Mouse (Mus musculus) lung, adult 2 months (tissue): ENCODE results near the gene Gm8909.

Experiments used
- CTCF ChIP-seq: fragments of 200-500 bp; IDR thresholded peaks from 2 replicates; pipeline ENCODE4 v1.5.1; 2011; ENCODE audit warnings: mild to moderate bottlenecking, low read length, control low read depth; ENCODE audit not compliant: insufficient read depth
- POLR2A ChIP-seq: fragments of 200-500 bp; IDR thresholded peaks from 2 replicates; pipeline ENCODE4 v1.6.1; 2011; ENCODE audit warnings: low read depth, mild to moderate bottlenecking, control low read depth, low read length, borderline replicate concordance; ENCODE audit errors: extremely low read depth

DNA sequence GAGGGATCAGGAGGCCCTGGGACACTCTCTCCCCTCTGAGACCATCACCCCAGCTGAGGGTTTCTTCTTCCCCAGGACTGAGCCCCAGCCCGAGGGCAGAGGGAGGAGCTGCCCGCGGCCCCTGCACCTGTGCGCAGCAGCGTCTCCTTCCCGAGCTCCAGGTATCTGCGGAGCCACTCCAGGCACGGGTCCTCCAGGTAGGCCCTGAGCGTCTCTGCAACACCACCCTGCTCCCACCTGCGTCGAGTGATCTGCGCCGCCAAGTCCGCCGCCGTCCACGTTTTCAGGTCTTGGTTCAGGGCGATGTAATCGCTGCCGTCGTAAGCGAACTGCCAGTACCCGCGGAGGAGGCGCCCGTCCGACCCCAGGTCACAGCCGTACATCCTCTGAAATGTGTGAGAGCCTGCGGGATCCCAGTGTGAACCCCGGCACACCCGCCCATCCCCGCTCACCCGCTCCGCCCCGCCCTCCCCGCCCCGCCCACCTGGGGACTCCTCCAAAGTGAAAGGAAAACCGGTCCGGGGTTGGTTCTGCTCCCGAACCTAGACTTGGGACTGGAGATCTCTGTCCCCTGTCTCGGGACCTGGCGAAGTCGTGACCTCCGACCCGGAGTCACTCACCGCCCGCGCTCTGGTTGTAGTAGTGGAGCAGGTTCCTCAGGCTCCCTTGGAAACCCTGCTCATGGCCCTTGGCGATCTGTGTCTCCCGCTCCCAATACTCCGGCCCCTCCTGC is 865 bp downstream of the Gm8909 start:
- no peak for TF ChIP-seq CTCF
- no peak for TF ChIP-seq POLR2A
